Mouse (Mus musculus): Measurements from ENCODE around the gene Prdm13.

Gene Prdm13

GRCm38 (mm10) chr4:21678101-21678974 lies 7.4 kb downstream of the Prdm13 start:
- no peak for DNase-seq (ENCODE audit: low spot score in 2 of 2)

- DNase-seq (ENCODE audit: low spot score in 2 of 2), result no peak
Observed at GRCm38 (mm10) chr4:21674691-21675090, 11.1 kb downstream of the Prdm13 start.

- no peak for DNase-seq (ENCODE audit: low spot score in 2 of 2)
Observed at GRCm38 (mm10) chr4:21674042-21674441, 11.7 kb downstream of the Prdm13 start.

- no peak for DNase-seq (ENCODE audit: low spot score in 2 of 2)
Observed at GRCm38 (mm10) chr4:21665961-21666360, 19.8 kb downstream of the Prdm13 start.

- no peak for DNase-seq (ENCODE audit: low spot score in 2 of 2)
Observed at GRCm38 (mm10) chr4:21658184-21658583, 27.6 kb downstream of the Prdm13 start.

- no peak for DNase-seq (ENCODE audit: low spot score in 2 of 2)
Observed at GRCm38 (mm10) chr4:21629275-21629583, 56.5 kb downstream of the Prdm13 start.

GRCm38 (mm10) chr4:21628367-21629274 lies 57.1 kb downstream of the Prdm13 start:
- DNase-seq (ENCODE audit: low spot score in 2 of 2), result no peak

Measured in frontal cortex, postnatal 25 days (tissue).